Mouse (Mus musculus): ENCODE measurements at regions not wholly inside any gene's neighbourhood (a gene's known extent, or its start where the extent isn't known, plus 50 kb on each side); places are given as distances from the start of the nearest gene placed in this dataset.
A peak's percentile ranks its signal among the peaks of the same experiment; 100 is the strongest.

GRCm38 (mm10) chr11:64800246-64801121 is 178.4 kb upstream of the Elac2 start:
- no peak for DNase-seq

GRCm38 (mm10) chr11:64801351-64801750 is 177.5 kb upstream of the Elac2 start:
- DNase-seq, result no peak

GRCm38 (mm10) chr11:64805567-64805966 is 173.3 kb upstream of the Elac2 start:
- DNase-seq, result no peak

- no peak for DNase-seq
These were observed 166.4 kb upstream of the Elac2 start for GRCm38 (mm10) chr11:64812408-64812807.

- no peak for DNase-seq
These were observed 149.4 kb upstream of the Elac2 start for GRCm38 (mm10) chr11:64829429-64829828.

- no peak for DNase-seq
These were observed 146.4 kb upstream of the Elac2 start for GRCm38 (mm10) chr11:64832453-64832852.

GRCm38 (mm10) chr11:64833786-64834185 is 145.1 kb upstream of the Elac2 start:
- no peak for DNase-seq

GRCm38 (mm10) chr11:64836771-64837170 is 142.1 kb upstream of the Elac2 start:
- no peak for DNase-seq

GRCm38 (mm10) chr11:64841092-64841491 is 137.7 kb upstream of the Elac2 start:
- DNase-seq, result no peak

GRCm38 (mm10) chr11:64842775-64843530 is 135.9 kb upstream of the Elac2 start:
- no peak for DNase-seq

GRCm38 (mm10) chr11:64846577-64847147 is 132.2 kb upstream of the Elac2 start:
- DNase-seq, result no peak

- no peak for DNase-seq
These were observed 119.2 kb upstream of the Elac2 start for GRCm38 (mm10) chr11:64859636-64860035.

- no peak for DNase-seq
These were observed 98.2 kb upstream of the Elac2 start for GRCm38 (mm10) chr11:64880674-64881073.

- no peak for DNase-seq
These were observed 94.3 kb upstream of the Elac2 start for GRCm38 (mm10) chr11:64884518-64884917.

GRCm38 (mm10) chr11:64889335-64890020 is 89.4 kb upstream of the Elac2 start:
- no peak for DNase-seq

GRCm38 (mm10) chr11:64890776-64891175 is 88.1 kb upstream of the Elac2 start:
- DNase-seq, result peak; percentile 51 to 52

GRCm38 (mm10) chr11:64895804-64896466 is 82.9 kb upstream of the Elac2 start:
- no peak for DNase-seq

GRCm38 (mm10) chr11:64898758-64899586 is 79.9 kb upstream of the Elac2 start:
- DNase-seq, result peak; percentile 86 to 88

GRCm38 (mm10) chr11:64899587-64900278 is 79.1 kb upstream of the Elac2 start:
- no peak for DNase-seq

- DNase-seq, result no peak
These were observed 62.1 kb upstream of the Elac2 start for GRCm38 (mm10) chr11:64916783-64917182.

GRCm38 (mm10) chr11:64917301-64917700 is 61.5 kb upstream of the Elac2 start:
- DNase-seq, result no peak

All from cerebellum, postnatal 10 days (tissue).